Mouse (Mus musculus) hindbrain, embryonic 15.5 days (tissue): ENCODE data around the gene Prpf8. TPM values are rescaled to one million over a fixed set of nuclear protein-coding genes. Genes with fewer than 3 reads are reported as not detected.
"Not testable (repeated sequence)": the region's sequence is repeated elsewhere in the genome, so short reads cannot be mapped to it uniquely, and the experiment has no call there.

Source experiments
- ATAC-seq: fragments of 200-750 bp; cut with Nextera tagmentation; 2 replicates; pipeline ENCODE4 v1.8.0; 2017; ENCODE audit warnings: low read depth, moderate number of reproducible peaks, moderate TSS enrichment; ENCODE audit not compliant: low FRiP score
- H3K27ac ChIP-seq: fragments of 300-500 bp; sonication (generic); replicated peaks from 2 replicates; pipeline ENCODE4 v1.5.1; 2015; ENCODE audit warnings: mild to moderate bottlenecking, inconsistent platforms
- H3K27me3 ChIP-seq: fragments of 300-500 bp; sonication (generic); 2 replicates; pipeline ENCODE4 v1.6.1; 2015; ENCODE audit warnings: control low read depth, inconsistent platforms
- H3K36me3 ChIP-seq: fragments of 300-500 bp; sonication (generic); 2 replicates; pipeline ENCODE4 v1.6.1; 2015; ENCODE audit warnings: control low read depth, inconsistent platforms
- H3K4me1 ChIP-seq: fragments of 300-500 bp; sonication (generic); replicated peaks from 2 replicates; pipeline ENCODE4 v1.6.1; 2015; ENCODE audit warnings: control low read depth, inconsistent platforms
- H3K4me2 ChIP-seq: fragments of 300-500 bp; sonication (generic); 2 replicates; pipeline ENCODE4 v1.6.1; 2015; ENCODE audit warnings: moderate library complexity, mild to moderate bottlenecking, inconsistent platforms
- H3K4me3 ChIP-seq: fragments of 300-500 bp; sonication (generic); 2 replicates; pipeline ENCODE4 v1.5.1; 2015; ENCODE audit warnings: mild to moderate bottlenecking, inconsistent platforms
- H3K9ac ChIP-seq: fragments of 300-500 bp; sonication (generic); 2 replicates; pipeline ENCODE4 v1.6.1; 2015; ENCODE audit warnings: inconsistent platforms
- H3K9me3 ChIP-seq: fragments of 300-500 bp; sonication (generic); 2 replicates; pipeline ENCODE4 v1.6.1; 2016; ENCODE audit warnings: control low read depth, inconsistent platforms
- WGBS: fragments of 180-500 bp; shearing (Covaris S2); methylation state at CpG from one replicate; pipeline ENCODE4 v1.1.7; 2015; 5-methylcytosine and 5-hydroxymethylcytosine counted together
- polyA plus RNA-seq: library from polyadenylated mRNA; unstranded; fragments of >200 nt; fragmentation: Nextera tagmentation; extraction: Ambion mirVana; gene quantifications from 2 replicates; pipeline ENCODE4 v1.2.1, GENCODE M21; 2015

Gene Prpf8
- polyA plus RNA-seq, 1 experiment from 2014 or later = 51.2 TPM

DNA sequence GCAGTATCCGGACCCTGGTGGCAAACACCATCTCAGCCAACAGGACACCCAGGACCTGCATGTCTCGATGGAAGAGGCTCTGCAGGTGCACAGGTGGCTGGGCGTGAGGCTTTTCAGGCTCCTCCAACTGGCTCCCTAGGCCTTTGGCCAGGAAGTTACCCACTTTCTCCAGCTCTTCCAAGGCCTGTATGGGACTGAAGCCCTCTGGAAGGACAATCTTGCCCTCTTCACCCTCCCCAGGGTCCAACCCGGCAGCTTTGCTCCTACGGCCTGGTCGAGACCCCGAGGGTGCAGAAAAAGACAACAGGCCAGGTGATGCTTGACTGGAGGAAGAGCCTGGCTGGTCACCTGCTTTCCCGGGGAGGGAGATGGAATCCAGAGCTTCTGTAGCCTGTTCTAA lies 34.5 kb upstream of the Prpf8 start:
- 95% methylated on average over 8 of the region's 8 CpGs for WGBS
- no peak overlapping the region for H3K27ac ChIP-seq
- peaks cover 31% of the 10 kb centered on the region for H3K4me1 ChIP-seq
- no peaks in the 10 kb centered on the region for H3K27me3 ChIP-seq
- no peak overlapping the region for H3K9ac ChIP-seq
- H3K4me2 ChIP-seq = no peak overlapping the region
- ATAC-seq = no peak
- H3K9me3 ChIP-seq = no peaks in the 10 kb centered on the region
- no peak overlapping the region for H3K4me3 ChIP-seq
- peaks cover 22% of the 10 kb centered on the region for H3K36me3 ChIP-seq

DNA sequence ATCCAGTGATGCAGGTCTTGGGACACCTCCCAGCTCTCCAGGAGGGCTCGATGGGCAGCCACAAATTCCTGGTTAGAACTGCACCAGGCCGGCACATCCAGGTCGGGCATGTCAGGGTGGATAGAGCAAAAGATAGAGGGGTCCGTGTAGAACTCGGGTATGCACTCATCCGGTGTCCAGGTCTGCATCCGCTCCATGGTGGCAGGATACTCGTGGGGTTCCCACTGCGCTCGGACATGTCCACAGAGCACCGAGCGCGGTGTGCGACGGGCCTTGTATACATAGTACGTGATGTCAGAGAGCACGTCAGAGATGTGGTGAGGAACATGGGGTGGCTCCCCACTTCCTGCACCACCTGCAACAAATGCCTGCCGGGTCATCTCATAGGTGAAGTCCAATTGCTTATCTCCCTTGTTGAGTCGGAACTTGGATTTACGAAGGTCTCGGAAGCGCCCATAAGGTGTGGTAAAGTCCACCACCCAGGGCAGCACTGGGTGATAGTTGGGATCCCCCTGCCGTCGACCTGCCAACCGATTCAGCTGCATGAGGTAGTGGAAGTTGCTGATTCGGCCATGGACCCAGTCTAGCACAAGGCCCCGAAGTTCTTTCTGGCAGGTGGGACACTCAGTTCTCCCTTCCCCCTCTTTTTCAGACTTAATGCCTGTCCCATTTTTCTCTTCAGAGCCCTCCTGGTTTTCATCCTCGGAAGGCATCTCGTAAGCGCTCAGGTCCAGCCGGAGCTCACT lies 33.6 kb upstream of the Prpf8 start:
- Histone ChIP-seq H3K4me1 (peaks cover 31% of the 10 kb centered on the region), H3K27ac (no peak overlapping the region), H3K4me2 (peak overlapping the region; percentile 100; the same call in 1 of the 2 replicates), H3K9ac (no peak overlapping the region), H3K36me3 (peaks cover 15% of the 10 kb centered on the region), H3K9me3 (no peaks in the 10 kb centered on the region), H3K4me3 (no peak overlapping the region; the same call in 1 of the 2 replicates), H3K27me3 (no peaks in the 10 kb centered on the region)
- 95% methylated on average over 31 of the region's 31 CpGs for WGBS
- no peak for ATAC-seq

- Histone ChIP-seq H3K27ac (peak within 1 kb of the TSS; percentile 67), H3K27me3 (no peaks in the 10 kb centered on the region), H3K9ac (peak within 1 kb of the TSS; percentile 72), H3K4me2 (peak within 1 kb of the TSS; percentile 100), H3K4me1 (peaks cover 31% of the 10 kb centered on the region), H3K9me3 (no peaks in the 10 kb centered on the region), H3K4me3 (peak within 1 kb of the TSS; percentile 80), H3K36me3 (peaks cover 5% of the 10 kb centered on the region)
- 3% methylated on average over 56 of the region's 56 CpGs for WGBS
- ATAC-seq = peak; percentile 94
Observed at GRCm38 (mm10) chr11:75453991-75454930, 32.4 kb upstream of the Prpf8 start, which contains the start of gene Wdr81. TSS of gene Wdr81 (minus strand) at chr11:75454717.

GRCm38 (mm10) chr11:75455041-75455736 lies 31.4 kb upstream of the Prpf8 start:
- peaks cover 36% of the 10 kb centered on the region for H3K4me1 ChIP-seq

GRCm38 (mm10) chr11:75455971-75456370 lies 30.6 kb upstream of the Prpf8 start:
- not testable (repeated sequence) for H3K27me3 ChIP-seq, H3K4me3 ChIP-seq, H3K36me3 ChIP-seq, ATAC-seq, H3K9ac ChIP-seq, H3K9me3 ChIP-seq, H3K4me2 ChIP-seq, H3K27ac ChIP-seq
- WGBS = 88% methylated on average over 2 of the region's 2 CpGs
- peaks cover 33% of the 10 kb centered on the region for H3K4me1 ChIP-seq

More at GRCm38 (mm10) chr11:75455041-75455736, 31.4 kb upstream of the Prpf8 start:
- Histone ChIP-seq H3K9ac (peak overlapping the region; percentile 72), H3K4me2 (peak overlapping the region; percentile 100), H3K36me3 (peaks cover 2% of the 10 kb centered on the region; the same call in 1 of the 2 replicates), H3K27ac (peak overlapping the region; percentile 67), H3K27me3 (no peaks in the 10 kb centered on the region), H3K9me3 (no peaks in the 10 kb centered on the region), H3K4me3 (peak overlapping the region; percentile 80)
- 77% methylated on average over 10 of the region's 10 CpGs for WGBS
- no peak for ATAC-seq

- no peak overlapping the region for H3K4me2 ChIP-seq
- no peak overlapping the region for H3K4me3 ChIP-seq
- no peak overlapping the region for H3K9ac ChIP-seq
- H3K9me3 ChIP-seq = no peaks in the 10 kb centered on the region
- no peaks in the 10 kb centered on the region; the same call in 1 of the 2 replicates for H3K36me3 ChIP-seq
- no peaks in the 10 kb centered on the region for H3K27me3 ChIP-seq
- H3K4me1 ChIP-seq = peaks cover 30% of the 10 kb centered on the region
- no peak overlapping the region for H3K27ac ChIP-seq
- ATAC-seq = no peak
- whole genome bisulfite sequencing = 90% methylated on average over 7 of the region's 7 CpGs
Observed at GRCm38 (mm10) chr11:75456440-75456871, 30.2 kb upstream of the Prpf8 start.

DNA sequence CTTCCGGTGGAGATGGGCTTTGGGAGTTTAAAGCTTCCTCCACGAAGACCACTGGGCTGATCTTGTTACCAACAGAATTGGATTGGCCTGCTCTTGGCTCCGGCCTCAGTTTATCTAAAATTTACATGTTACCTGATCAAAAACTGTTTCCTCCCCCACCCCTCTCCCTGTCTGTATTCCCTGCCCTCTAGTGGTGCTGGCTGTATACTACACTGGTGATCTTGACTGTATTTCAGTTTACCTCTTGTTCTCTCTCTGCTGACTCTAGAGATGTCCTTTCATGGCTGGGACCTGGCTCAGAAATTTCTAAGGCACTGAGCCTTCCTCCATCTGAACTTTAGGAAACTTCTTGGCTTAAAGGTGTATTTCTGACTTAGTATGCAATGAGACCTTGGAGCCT lies 28.4 kb upstream of the Prpf8 start:
- no peak overlapping the region for H3K4me2 ChIP-seq
- H3K9me3 ChIP-seq = no peaks in the 10 kb centered on the region
- WGBS = 24% methylated on average over 3 of the region's 3 CpGs
- H3K4me3 ChIP-seq = no peak overlapping the region
- no peak for ATAC-seq
- H3K4me1 ChIP-seq = peaks cover 39% of the 10 kb centered on the region
- no peak overlapping the region for H3K27ac ChIP-seq
- H3K9ac ChIP-seq = no peak overlapping the region
- H3K36me3 ChIP-seq = no peaks in the 10 kb centered on the region
- H3K27me3 ChIP-seq = no peaks in the 10 kb centered on the region

DNA sequence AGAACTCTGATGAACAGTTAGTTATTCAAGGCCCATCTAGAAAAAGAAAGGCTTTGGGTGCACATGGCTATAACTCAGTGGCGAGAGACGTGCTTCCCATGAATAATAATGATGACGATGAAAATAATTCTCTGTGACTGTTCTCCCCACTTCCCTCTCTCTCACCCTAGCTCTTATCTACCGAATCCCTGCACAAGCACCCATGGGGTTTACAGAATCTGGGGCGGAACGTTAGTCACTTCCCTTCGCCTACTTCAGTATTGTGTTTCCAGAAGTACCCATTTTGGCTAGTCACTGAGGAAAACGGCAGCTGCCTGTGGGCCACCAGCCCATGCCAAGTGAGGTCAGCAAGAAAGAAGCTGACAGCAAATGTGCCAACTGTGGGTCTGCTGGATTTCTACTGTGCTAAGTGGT lies 28.0 kb upstream of the Prpf8 start:
- H3K36me3 ChIP-seq = no peaks in the 10 kb centered on the region

GRCm38 (mm10) chr11:75459141-75459711 lies 27.4 kb upstream of the Prpf8 start:
- Histone ChIP-seq H3K9ac (no peak overlapping the region), H3K27me3 (no peaks in the 10 kb centered on the region), H3K4me1 (peaks cover 30% of the 10 kb centered on the region), H3K4me3 (no peak overlapping the region), H3K27ac (no peak overlapping the region; the same call in 1 of the 2 replicates), H3K9me3 (no peaks in the 10 kb centered on the region), H3K36me3 (no peaks in the 10 kb centered on the region), H3K4me2 (no peak overlapping the region; the same call in 1 of the 2 replicates)
- no peak for ATAC-seq
- WGBS = 84% methylated on average over 5 of the region's 5 CpGs

More for the DNA sequence above, 28.0 kb upstream of the Prpf8 start:
- WGBS = 79% methylated on average over 8 of the region's 8 CpGs
- no peaks in the 10 kb centered on the region for H3K9me3 ChIP-seq
- H3K4me2 ChIP-seq = no peak overlapping the region
- H3K4me3 ChIP-seq = no peak overlapping the region
- H3K27me3 ChIP-seq = no peaks in the 10 kb centered on the region
- H3K27ac ChIP-seq = no peak overlapping the region
- no peak overlapping the region for H3K9ac ChIP-seq
- ATAC-seq = no peak
- H3K4me1 ChIP-seq = peaks cover 36% of the 10 kb centered on the region

DNA sequence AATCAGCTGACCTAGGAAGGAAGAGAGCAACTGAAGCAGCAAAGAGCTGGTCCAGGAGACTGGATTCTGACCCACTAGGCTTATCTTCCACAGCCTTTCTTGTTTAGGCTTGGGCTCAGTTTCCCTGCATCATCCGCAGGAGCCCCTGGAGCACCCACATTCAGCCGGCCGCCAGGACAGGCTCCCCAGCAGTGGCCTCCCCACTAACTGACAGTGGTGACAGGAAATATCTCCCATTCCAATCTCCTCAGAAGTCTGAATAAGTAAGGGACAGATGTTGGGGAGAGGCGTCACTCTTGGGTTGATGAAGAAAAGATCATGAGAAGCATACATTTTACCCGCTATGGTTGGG lies 26.9 kb upstream of the Prpf8 start:
- Histone ChIP-seq H3K4me1 (peaks cover 29% of the 10 kb centered on the region), H3K27me3 (no peaks in the 10 kb centered on the region), H3K9me3 (no peaks in the 10 kb centered on the region), H3K27ac (peak overlapping the region; percentile 78), H3K36me3 (peaks cover 4% of the 10 kb centered on the region; the same call in 1 of the 2 replicates), H3K4me3 (peak overlapping the region; percentile 80; the same call in 1 of the 2 replicates), H3K9ac (no peak overlapping the region), H3K4me2 (peak overlapping the region; percentile 94)
- 33% methylated on average over 5 of the region's 5 CpGs for WGBS
- no peak for ATAC-seq
